Mouse (Mus musculus) cerebellum, adult 2 months (tissue): ENCODE measurements around the gene Myod1.

Source experiments
- CTCF ChIP-seq: fragments of 200-500 bp; IDR thresholded peaks from 2 replicates; pipeline ENCODE4 v1.5.1; 2011; ENCODE audit warnings: low read depth, mild to moderate bottlenecking, control low read depth, low read length, moderate library complexity, borderline replicate concordance; ENCODE audit not compliant: insufficient read depth
- POLR2A ChIP-seq: fragments of 200-500 bp; IDR thresholded peaks from 2 replicates; pipeline ENCODE4 v1.6.1; 2011; ENCODE audit warnings: low read length, control low read depth, borderline replicate concordance; ENCODE audit not compliant: insufficient read depth

GRCm38 (mm10) chr7:46391701-46392100 is 15.4 kb downstream of the Myod1 start:
- TF ChIP-seq POLR2A (no peak), CTCF (no peak)
